Mouse (Mus musculus): ENCODE data around the gene Brd1. TPM values are rescaled to one million over a fixed set of nuclear protein-coding genes. Genes with fewer than 3 reads are reported as not detected.
"Not testable (repeated sequence)": the region's sequence is repeated elsewhere in the genome, so short reads cannot be mapped to it uniquely, and the experiment has no call there.

Gene Brd1
- polyA plus RNA-seq, 1 experiment: 35.8 TPM

GRCm38 (mm10) chr15:88708204-88708603, 25.8 kb downstream of the Brd1 start:
- H3K36me3 ChIP-seq (ENCODE audit: control insufficient read depth, insufficient read depth, low read length): peaks cover 96% of the 10 kb centered on the region
- H3K27ac ChIP-seq (ENCODE audit: control insufficient read depth, insufficient read depth, low read length): no peak overlapping the region
- TF ChIP-seq POLR2A (IDR thresholded peaks at IDR 0.05; ENCODE audit: control insufficient read depth, extremely low read depth, insufficient read depth, low read length, poor library complexity): no peak
- no peaks in the 10 kb centered on the region for H3K27me3 ChIP-seq (ENCODE audit: control insufficient read depth, insufficient read depth, low read length)
- DNase-seq: no peak
- H3K4me3 ChIP-seq (ENCODE audit: control insufficient read depth, insufficient read depth, low read length): no peak overlapping the region
- no peaks in the 10 kb centered on the region for H3K4me1 ChIP-seq (replicated peaks; ENCODE audit: control insufficient read depth, insufficient read depth, low read length)
- 96% methylated on average over 5 of the region's 5 CpGs for WGBS

- DNase-seq: not testable (repeated sequence)
These were observed 27.0 kb downstream of the Brd1 start for GRCm38 (mm10) chr15:88706987-88707386.

GRCm38 (mm10) chr15:88706320-88706719, 27.7 kb downstream of the Brd1 start:
- WGBS: 98% methylated on average over 6 of the region's 6 CpGs
- Histone ChIP-seq H3K27ac (ENCODE audit: control insufficient read depth, insufficient read depth, low read length) (no peak overlapping the region), H3K27me3 (ENCODE audit: control insufficient read depth, insufficient read depth, low read length) (no peaks in the 10 kb centered on the region), H3K36me3 (ENCODE audit: control insufficient read depth, insufficient read depth, low read length) (peaks cover 95% of the 10 kb centered on the region), H3K4me3 (ENCODE audit: control insufficient read depth, insufficient read depth, low read length) (no peak overlapping the region), H3K4me1 (replicated peaks; ENCODE audit: control insufficient read depth, insufficient read depth, low read length) (no peaks in the 10 kb centered on the region)
- TF ChIP-seq POLR2A (IDR thresholded peaks at IDR 0.05; ENCODE audit: control insufficient read depth, extremely low read depth, insufficient read depth, low read length, poor library complexity) (no peak), CTCF (IDR thresholded peaks at IDR 0.05; ENCODE audit: borderline replicate concordance, control insufficient read depth, extremely low read depth, insufficient read depth, low read length, poor library complexity) (no peak)
- no peak for DNase-seq

More at GRCm38 (mm10) chr15:88706987-88707386, 27.0 kb downstream of the Brd1 start:
- H3K4me3 ChIP-seq (ENCODE audit: control insufficient read depth, insufficient read depth, low read length); H3K27me3 ChIP-seq (ENCODE audit: control insufficient read depth, insufficient read depth, low read length); H3K27ac ChIP-seq (ENCODE audit: control insufficient read depth, insufficient read depth, low read length); H3K4me1 ChIP-seq (replicated peaks; ENCODE audit: control insufficient read depth, insufficient read depth, low read length): not testable (repeated sequence)
- 94% methylated on average over 13 of the region's 13 CpGs for WGBS
- peaks cover 95% of the 10 kb centered on the region for H3K36me3 ChIP-seq (ENCODE audit: control insufficient read depth, insufficient read depth, low read length)

GRCm38 (mm10) chr15:88704284-88704683, 29.7 kb downstream of the Brd1 start:
- Histone ChIP-seq H3K27me3 (ENCODE audit: control insufficient read depth, insufficient read depth, low read length) (no peaks in the 10 kb centered on the region), H3K4me1 (replicated peaks; ENCODE audit: control insufficient read depth, insufficient read depth, low read length) (no peaks in the 10 kb centered on the region), H3K27ac (ENCODE audit: control insufficient read depth, insufficient read depth, low read length) (no peak overlapping the region), H3K36me3 (ENCODE audit: control insufficient read depth, insufficient read depth, low read length) (peaks cover 93% of the 10 kb centered on the region), H3K4me3 (ENCODE audit: control insufficient read depth, insufficient read depth, low read length) (no peak overlapping the region)
- TF ChIP-seq POLR2A (IDR thresholded peaks at IDR 0.05; ENCODE audit: control insufficient read depth, extremely low read depth, insufficient read depth, low read length, poor library complexity) (no peak), CTCF (IDR thresholded peaks at IDR 0.05; ENCODE audit: borderline replicate concordance, control insufficient read depth, extremely low read depth, insufficient read depth, low read length, poor library complexity) (no peak)
- DNase-seq: no peak
- WGBS: 96% methylated on average over 1 of the region's 1 CpGs

GRCm38 (mm10) chr15:88702501-88702900, 31.5 kb downstream of the Brd1 start:
- no peak for TF ChIP-seq POLR2A (IDR thresholded peaks at IDR 0.05; ENCODE audit: control insufficient read depth, extremely low read depth, insufficient read depth, low read length, poor library complexity)
- TF ChIP-seq CTCF (IDR thresholded peaks at IDR 0.05; ENCODE audit: borderline replicate concordance, control insufficient read depth, extremely low read depth, insufficient read depth, low read length, poor library complexity): no peak
- no peak for DNase-seq

GRCm38 (mm10) chr15:88700759-88701158, 33.3 kb downstream of the Brd1 start:
- Histone ChIP-seq H3K4me3 (ENCODE audit: control insufficient read depth, insufficient read depth, low read length) (no peak overlapping the region), H3K36me3 (ENCODE audit: control insufficient read depth, insufficient read depth, low read length) (peaks cover 77% of the 10 kb centered on the region), H3K27me3 (ENCODE audit: control insufficient read depth, insufficient read depth, low read length) (no peaks in the 10 kb centered on the region), H3K27ac (ENCODE audit: control insufficient read depth, insufficient read depth, low read length) (no peak overlapping the region), H3K4me1 (replicated peaks; ENCODE audit: control insufficient read depth, insufficient read depth, low read length) (no peaks in the 10 kb centered on the region)
- TF ChIP-seq POLR2A (IDR thresholded peaks at IDR 0.05; ENCODE audit: control insufficient read depth, extremely low read depth, insufficient read depth, low read length, poor library complexity): no peak
- no peak for TF ChIP-seq CTCF (IDR thresholded peaks at IDR 0.05; ENCODE audit: borderline replicate concordance, control insufficient read depth, extremely low read depth, insufficient read depth, low read length, poor library complexity)
- WGBS: 97% methylated on average over 18 of the region's 18 CpGs
- no peak for DNase-seq

More at GRCm38 (mm10) chr15:88702501-88702900, 31.5 kb downstream of the Brd1 start:
- Histone ChIP-seq H3K27ac (ENCODE audit: control insufficient read depth, insufficient read depth, low read length) (no peak overlapping the region), H3K4me1 (replicated peaks; ENCODE audit: control insufficient read depth, insufficient read depth, low read length) (no peaks in the 10 kb centered on the region), H3K4me3 (ENCODE audit: control insufficient read depth, insufficient read depth, low read length) (no peak overlapping the region), H3K36me3 (ENCODE audit: control insufficient read depth, insufficient read depth, low read length) (peaks cover 83% of the 10 kb centered on the region), H3K27me3 (ENCODE audit: control insufficient read depth, insufficient read depth, low read length) (no peaks in the 10 kb centered on the region)
- WGBS: 85% methylated on average over 3 of the region's 3 CpGs

- H3K36me3 ChIP-seq (ENCODE audit: control insufficient read depth, insufficient read depth, low read length): peaks cover 73% of the 10 kb centered on the region
- WGBS: 93% methylated on average over 5 of the region's 5 CpGs
- H3K4me3 ChIP-seq (ENCODE audit: control insufficient read depth, insufficient read depth, low read length): no peak overlapping the region
- no peak overlapping the region for H3K27ac ChIP-seq (ENCODE audit: control insufficient read depth, insufficient read depth, low read length)
- H3K27me3 ChIP-seq (ENCODE audit: control insufficient read depth, insufficient read depth, low read length): no peaks in the 10 kb centered on the region
- no peak for TF ChIP-seq POLR2A (IDR thresholded peaks at IDR 0.05; ENCODE audit: control insufficient read depth, extremely low read depth, insufficient read depth, low read length, poor library complexity)
- no peak for TF ChIP-seq CTCF (IDR thresholded peaks at IDR 0.05; ENCODE audit: borderline replicate concordance, control insufficient read depth, extremely low read depth, insufficient read depth, low read length, poor library complexity)
- no peak for DNase-seq
- no peaks in the 10 kb centered on the region for H3K4me1 ChIP-seq (replicated peaks; ENCODE audit: control insufficient read depth, insufficient read depth, low read length)
These were observed 34.5 kb downstream of the Brd1 start for GRCm38 (mm10) chr15:88699508-88699907.

Data from thymus, adult 2 months (tissue).